Mouse (Mus musculus) MEL (cell line): ENCODE measurements around the gene Cdk14. TPM values are rescaled to one million over a fixed set of nuclear protein-coding genes. Genes with fewer than 3 reads are reported as not detected.

ENCODE experiments used
- DNase-seq: peaks from one replicate; pipeline ENCODE4 v3.0.0; 2011; ENCODE audit warnings: low read depth, low spot score
- H3K27ac ChIP-seq: 2 replicates; pipeline ENCODE4 v1.5.1; 2012; ENCODE audit warnings: low read depth, mild to moderate bottlenecking, control low read depth, low read length, moderate library complexity; ENCODE audit not compliant: control insufficient read depth
- H3K27me3 ChIP-seq, 2 experiments: fragments of 150-350 bp in 1 of 2; sonication (generic) in 1 of 2; 2 replicates each; pipeline ENCODE4 v1.6.1; 2012; ENCODE audit warnings: low read length in 2 of 2, mild to moderate bottlenecking in 2 of 2, improper control_type of control experiment in 1 of 2, moderate library complexity in 1 of 2; ENCODE audit not compliant: insufficient read depth in 2 of 2, control insufficient read depth in 1 of 2
- H3K36me3 ChIP-seq, 2 experiments: 2 replicates each; pipeline ENCODE4 v1.6.1; 2012 to 2014; ENCODE audit warnings: low read length in 2 of 2, improper control_type of control experiment in 1 of 2, inconsistent platforms in 1 of 2, mild to moderate bottlenecking in 1 of 2; ENCODE audit not compliant: insufficient read depth in 2 of 2, control insufficient read depth in 1 of 2
- H3K4me1 ChIP-seq, 2 experiments: fragments of 150-350 bp in 1 of 2; sonication (generic) in 1 of 2; 2 replicates each; pipeline ENCODE4 v1.6.1; 2012; ENCODE audit warnings: low read length in 2 of 2, improper control_type of control experiment in 1 of 2, mild to moderate bottlenecking in 1 of 2; ENCODE audit not compliant: insufficient read depth in 2 of 2, control insufficient read depth in 1 of 2
- H3K4me3 ChIP-seq, 2 experiments: fragments of 150-350 bp in 1 of 2; sonication (generic) in 1 of 2; 2 replicates each; pipeline ENCODE4 v1.5.1; 2012; ENCODE audit warnings: low read depth in 2 of 2, low read length in 2 of 2, mild to moderate bottlenecking in 2 of 2, moderate library complexity in 2 of 2, control low read depth in 1 of 2, improper control_type of control experiment in 1 of 2; ENCODE audit not compliant: control insufficient read depth in 1 of 2, insufficient read depth in 1 of 2
- H3K79me2 ChIP-seq: 2 replicates; pipeline ENCODE4 v1.6.1; 2012; ENCODE audit warnings: mild to moderate bottlenecking, low read length, moderate library complexity; ENCODE audit not compliant: control insufficient read depth, poor library complexity, insufficient read depth
- H3K9ac ChIP-seq: 2 replicates; pipeline ENCODE4 v1.6.1; 2012; ENCODE audit warnings: low read depth, mild to moderate bottlenecking, control low read depth, low read length, moderate library complexity; ENCODE audit not compliant: control insufficient read depth, poor library complexity, severe bottlenecking
- H3K9me3 ChIP-seq: fragments of 150-350 bp; sonication (generic); replicated peaks from 2 replicates; pipeline ENCODE4 v1.6.1; 2012; ENCODE audit warnings: mild to moderate bottlenecking, low read length, improper control_type of control experiment, moderate library complexity; ENCODE audit not compliant: insufficient read depth
- CHD1 ChIP-seq: IDR thresholded peaks from 2 replicates; pipeline ENCODE4 v1.6.1; 2012; ENCODE audit warnings: low read depth, mild to moderate bottlenecking, inconsistent platforms, low read length, improper control_type of control experiment
- CTCF ChIP-seq, 3 experiments: IDR thresholded peaks in 2 of 3; conservative IDR thresholded peaks in 1 of 3; 2 replicates each; pipeline ENCODE4 v1.5.1; 2011 to 2012; ENCODE audit warnings: low read length in 3 of 3, low read depth in 2 of 3, mild to moderate bottlenecking in 2 of 3, improper control_type of control experiment in 1 of 3, inconsistent platforms in 1 of 3, mixed read lengths in 1 of 3, moderate library complexity in 1 of 3; ENCODE audit not compliant: control insufficient read depth in 1 of 3, insufficient read depth in 1 of 3, poor library complexity in 1 of 3, severe bottlenecking in 1 of 3
- KAT2A ChIP-seq: conservative IDR thresholded peaks from 2 replicates; pipeline ENCODE4 v1.6.1; 2012; ENCODE audit warnings: low read depth, low read length, improper control_type of control experiment, inconsistent platforms
- MXI1 ChIP-seq: IDR thresholded peaks from 2 replicates; pipeline ENCODE4 v1.6.1; 2011; ENCODE audit warnings: mild to moderate bottlenecking, low read depth, low read length, improper control_type of control experiment
- MYB ChIP-seq: IDR thresholded peaks from 2 replicates; pipeline ENCODE4 v1.6.1; 2011; ENCODE audit warnings: mild to moderate bottlenecking, low read depth, low read length, improper control_type of control experiment
- MYC ChIP-seq: IDR thresholded peaks from 2 replicates; pipeline ENCODE4 v1.6.1; 2011; ENCODE audit warnings: low read depth, mild to moderate bottlenecking, low read length, improper control_type of control experiment, moderate library complexity
- NELFE ChIP-seq: IDR thresholded peaks from 2 replicates; pipeline ENCODE4 v1.6.1; 2011; ENCODE audit warnings: low read depth, low read length, improper control_type of control experiment
- SMC3 ChIP-seq: IDR thresholded peaks from 2 replicates; pipeline ENCODE4 v1.6.1; 2011; ENCODE audit warnings: low read depth, low read length, improper control_type of control experiment
- TCF12 ChIP-seq: IDR thresholded peaks from 2 replicates; pipeline ENCODE4 v1.6.1; 2014; ENCODE audit warnings: low read depth, mild to moderate bottlenecking, inconsistent platforms, low read length, improper control_type of control experiment, moderate library complexity
- USF2 ChIP-seq, 2 experiments: IDR thresholded peaks; 2 replicates each; pipeline ENCODE4 v1.6.1; 2011 to 2012; ENCODE audit warnings: improper control_type of control experiment in 2 of 2, low read length in 2 of 2, borderline replicate concordance in 1 of 2, inconsistent platforms in 1 of 2, low read depth in 1 of 2, mild to moderate bottlenecking in 1 of 2; ENCODE audit not compliant: insufficient read depth in 1 of 2
- ZC3H11A ChIP-seq: IDR thresholded peaks from 2 replicates; pipeline ENCODE4 v1.6.1; 2012; ENCODE audit warnings: low read depth, mild to moderate bottlenecking, inconsistent platforms, low read length, improper control_type of control experiment
- ZKSCAN1 ChIP-seq: IDR thresholded peaks from 2 replicates; pipeline ENCODE4 v1.6.1; 2012; ENCODE audit warnings: low read depth, mild to moderate bottlenecking, inconsistent platforms, low read length, improper control_type of control experiment, moderate library complexity
- polyA plus RNA-seq, 2 experiments: library from polyadenylated mRNA; stranded (reverse) in 1 of 2; unstranded in 1 of 2; fragments of >175 nt in 1 of 2; fragments of >200 nt in 1 of 2; gene quantifications; 2 replicates each; pipeline versions ENCODE4 v1.2.1 to v1.2.4; 2012; ENCODE audit warnings: low replicate concordance in 2 of 2, low read depth in 1 of 2; ENCODE audit not compliant: insufficient read length in 2 of 2, insufficient read depth in 1 of 2, missing spikeins in 1 of 2
- total RNA-seq: library from RNA; depleted of rRNA; stranded (reverse); fragments of 300-350 nt; gene quantifications from 2 replicates; pipeline ENCODE4 v1.2.3, GENCODE M21; 2012

Cdk14 gene
- total and polyA plus RNA-seq, 3 experiments = not detected

GRCm38 (mm10) chr5:4858032-4858641, 562.0 kb downstream of the Cdk14 start (continued):
- no peak for TF ChIP-seq CTCF (IDR thresholded peaks at IDR 0.05 in 2 of 3, conservative IDR thresholded peaks at IDR 0.05 in 1 of 3; ENCODE audit: control insufficient read depth in 1 of 3, insufficient read depth in 1 of 3, low read depth in 2 of 3, low read length in 3 of 3, poor library complexity in 1 of 3, severe bottlenecking in 1 of 3)
- no peak for TF ChIP-seq ZKSCAN1

GRCm38 (mm10) chr5:4853503-4853902, 566.6 kb downstream of the Cdk14 start:
- Histone ChIP-seq H3K4me1 (no peaks in the 10 kb centered on the region), H3K27me3 (no peaks in the 10 kb centered on the region), H3K9me3 (no peaks in the 10 kb centered on the region), H3K4me3 (no peak overlapping the region), H3K27ac (no peak overlapping the region), H3K79me2 (no peaks in the 10 kb centered on the region), H3K36me3 (no peaks in the 10 kb centered on the region), H3K9ac (no peak overlapping the region)
- TF ChIP-seq USF2 (IDR thresholded peaks at IDR 0.05; ENCODE audit: borderline replicate concordance in 1 of 2, insufficient read depth in 1 of 2, low read depth in 1 of 2, low read length in 2 of 2) = no peak
- TF ChIP-seq MYC = no peak
- TF ChIP-seq MXI1 = no peak
- TF ChIP-seq TCF12 = no peak
- TF ChIP-seq SMC3 = no peak
- TF ChIP-seq KAT2A = no peak
- no peak for TF ChIP-seq CHD1
- TF ChIP-seq ZKSCAN1 = no peak
- TF ChIP-seq NELFE = no peak
- no peak for TF ChIP-seq ZC3H11A
- DNase-seq = no peak

- H3K4me3 ChIP-seq = no peak overlapping the region
- H3K27ac ChIP-seq = no peak overlapping the region
- H3K9me3 ChIP-seq = no peaks in the 10 kb centered on the region
- H3K36me3 ChIP-seq = no peaks in the 10 kb centered on the region
- H3K9ac ChIP-seq = no peak overlapping the region
- no peaks in the 10 kb centered on the region for H3K4me1 ChIP-seq
- TF ChIP-seq MYB (no peak), USF2 (IDR thresholded peaks at IDR 0.05; ENCODE audit: borderline replicate concordance in 1 of 2, insufficient read depth in 1 of 2, low read depth in 1 of 2, low read length in 2 of 2) (no peak), KAT2A (no peak), CTCF (IDR thresholded peaks at IDR 0.05 in 2 of 3, conservative IDR thresholded peaks at IDR 0.05 in 1 of 3; ENCODE audit: control insufficient read depth in 1 of 3, insufficient read depth in 1 of 3, low read depth in 2 of 3, low read length in 3 of 3, poor library complexity in 1 of 3, severe bottlenecking in 1 of 3) (no peak)
- TF ChIP-seq, all 39 proteins: peak for 0
- no peak for DNase-seq
- Histone ChIP-seq H3K79me2 (no peaks in the 10 kb centered on the region), H3K27me3 (no peaks in the 10 kb centered on the region)
Measured at GRCm38 (mm10) chr5:4852711-4853320, 567.3 kb downstream of the Cdk14 start.
